Mouse (Mus musculus) embryonic facial prominence, embryonic 11.5 days (tissue): Measurements from ENCODE around the gene Sntb2. TPM values are rescaled to one million over a fixed set of nuclear protein-coding genes. Genes with fewer than 3 reads are reported as not detected.
"Not testable (repeated sequence)": the region's sequence is repeated elsewhere in the genome, so short reads cannot be mapped to it uniquely, and the experiment has no call there.

Experiments
- ATAC-seq: fragments of 200-750 bp; cut with Nextera tagmentation; replicated peaks from 2 replicates; pipeline ENCODE4 v1.8.0; 2017; ENCODE audit warnings: low read depth; ENCODE audit not compliant: insufficient number of reproducible peaks, low FRiP score, low TSS enrichment
- DNase-seq: peaks from one replicate; pipeline ENCODE4 v3.0.0-alpha.2; 2015; ENCODE audit warnings: low spot score
- H3K27ac ChIP-seq: fragments of 300-500 bp; sonication (generic); replicated peaks from 2 replicates; pipeline ENCODE4 v1.5.1; 2014; ENCODE audit warnings: mild to moderate bottlenecking, low read depth, low read length, control low read depth
- H3K27me3 ChIP-seq: fragments of 300-500 bp; sonication (generic); 2 replicates; pipeline ENCODE4 v1.6.1; 2014; ENCODE audit warnings: mild to moderate bottlenecking, low read length, moderate library complexity, mixed read lengths; ENCODE audit not compliant: control insufficient read depth, insufficient read depth
- H3K36me3 ChIP-seq: fragments of 300-500 bp; sonication (generic); replicated peaks from 2 replicates; pipeline ENCODE4 v1.6.1; 2014; ENCODE audit warnings: low read depth, mild to moderate bottlenecking, low read length, moderate library complexity, mixed read lengths; ENCODE audit not compliant: control insufficient read depth, insufficient read depth
- H3K4me1 ChIP-seq: fragments of 300-500 bp; sonication (generic); 2 replicates; pipeline ENCODE4 v1.6.1; 2014; ENCODE audit warnings: low read length, mixed read lengths; ENCODE audit not compliant: control insufficient read depth, insufficient read depth
- H3K4me2 ChIP-seq: fragments of 300-500 bp; sonication (generic); 2 replicates; pipeline ENCODE4 v1.6.1; 2014; ENCODE audit warnings: low read depth, mild to moderate bottlenecking, control low read depth, low read length, moderate library complexity
- H3K4me3 ChIP-seq: fragments of 300-500 bp; sonication (generic); 2 replicates; pipeline ENCODE4 v1.5.1; 2014; ENCODE audit warnings: low read depth, low read length, control low read depth
- H3K9ac ChIP-seq: fragments of 300-500 bp; sonication (generic); replicated peaks from 2 replicates; pipeline ENCODE4 v1.6.1; 2014; ENCODE audit warnings: mild to moderate bottlenecking, control low read depth, low read length
- H3K9me3 ChIP-seq: fragments of 300-500 bp; sonication (generic); replicated peaks from 2 replicates; pipeline ENCODE4 v1.6.1; 2016; ENCODE audit warnings: mild to moderate bottlenecking, low read length, inconsistent platforms, mixed read lengths; ENCODE audit not compliant: control insufficient read depth
- WGBS: fragments of 180-500 bp; shearing (Covaris S2); extraction: QIAGEN DNeasy Blood & Tissue Kit; methylation state at CpG from one replicate; pipeline ENCODE4 v1.1.7; 2014; 5-methylcytosine and 5-hydroxymethylcytosine counted together
- polyA plus RNA-seq: library from polyadenylated mRNA; unstranded; fragments of >200 nt; fragmentation: Nextera tagmentation; extraction: Ambion mirVana; gene quantifications from 2 replicates; pipeline ENCODE4 v1.2.1, GENCODE M21; 2014

The Sntb2 gene
- polyA plus RNA-seq, 1 experiment from 2014 or later = 7.4 TPM

GRCm38 (mm10) chr8:106964573-106964972 is 29.0 kb downstream of the Sntb2 start:
- Histone ChIP-seq H3K36me3 (no peaks in the 10 kb centered on the region), H3K27ac (no peak overlapping the region), H3K4me1 (no peaks in the 10 kb centered on the region), H3K27me3 (no peaks in the 10 kb centered on the region), H3K4me2 (no peak overlapping the region), H3K4me3 (no peak overlapping the region), H3K9ac (no peak overlapping the region), H3K9me3 (no peaks in the 10 kb centered on the region)
- DNase-seq = no peak
- no peak for ATAC-seq
- WGBS = 55% methylated on average over 4 of the region's 4 CpGs

GRCm38 (mm10) chr8:106969964-106970363 is 34.4 kb downstream of the Sntb2 start:
- Histone ChIP-seq H3K27ac (no peak overlapping the region), H3K9me3 (no peaks in the 10 kb centered on the region), H3K27me3 (no peaks in the 10 kb centered on the region), H3K4me2 (no peak overlapping the region), H3K4me1 (no peaks in the 10 kb centered on the region), H3K9ac (no peak overlapping the region), H3K4me3 (no peak overlapping the region), H3K36me3 (no peaks in the 10 kb centered on the region)
- DNase-seq (no peak), ATAC-seq (no peak)
- WGBS = 85% methylated on average over 3 of the region's 3 CpGs

GRCm38 (mm10) chr8:106971916-106972315 is 36.4 kb downstream of the Sntb2 start:
- H3K27ac ChIP-seq = no peak overlapping the region
- no peaks in the 10 kb centered on the region for H3K9me3 ChIP-seq
- no peaks in the 10 kb centered on the region for H3K27me3 ChIP-seq
- H3K9ac ChIP-seq = no peak overlapping the region
- H3K36me3 ChIP-seq = no peaks in the 10 kb centered on the region
- WGBS = 66% methylated on average over 5 of the region's 5 CpGs
- ATAC-seq = no peak
- H3K4me3 ChIP-seq = no peak overlapping the region
- no peaks in the 10 kb centered on the region for H3K4me1 ChIP-seq
- DNase-seq = no peak
- H3K4me2 ChIP-seq = no peak overlapping the region

GRCm38 (mm10) chr8:106972538-106973264 is 37.2 kb downstream of the Sntb2 start:
- Histone ChIP-seq H3K27me3 (no peaks in the 10 kb centered on the region), H3K27ac (no peak overlapping the region), H3K4me3 (no peak overlapping the region), H3K4me2 (no peak overlapping the region), H3K36me3 (no peaks in the 10 kb centered on the region), H3K9me3 (no peaks in the 10 kb centered on the region), H3K9ac (no peak overlapping the region), H3K4me1 (no peaks in the 10 kb centered on the region)
- DNase-seq = no peak
- WGBS = 90% methylated on average over 6 of the region's 6 CpGs
- no peak for ATAC-seq

- not testable (repeated sequence) for H3K4me2 ChIP-seq, DNase-seq, H3K36me3 ChIP-seq, H3K4me1 ChIP-seq, H3K9ac ChIP-seq, ATAC-seq, H3K4me3 ChIP-seq, H3K27ac ChIP-seq, H3K9me3 ChIP-seq, H3K27me3 ChIP-seq
- WGBS = 94% methylated on average over 2 of the region's 3 CpGs
Observed at GRCm38 (mm10) chr8:106973526-106973925, 38.0 kb downstream of the Sntb2 start.

GRCm38 (mm10) chr8:106974754-106975153 is 39.2 kb downstream of the Sntb2 start:
- Histone ChIP-seq H3K27ac (no peak overlapping the region), H3K9ac (no peak overlapping the region), H3K4me1 (no peaks in the 10 kb centered on the region), H3K4me2 (no peak overlapping the region), H3K27me3 (no peaks in the 10 kb centered on the region), H3K9me3 (no peaks in the 10 kb centered on the region), H3K4me3 (no peak overlapping the region), H3K36me3 (no peaks in the 10 kb centered on the region)
- ATAC-seq = no peak
- DNase-seq = no peak
- 75% methylated on average over 7 of the region's 7 CpGs for WGBS

GRCm38 (mm10) chr8:106975764-106976163 is 40.2 kb downstream of the Sntb2 start:
- Histone ChIP-seq H3K9ac (no peak overlapping the region), H3K4me3 (no peak overlapping the region), H3K4me2 (no peak overlapping the region), H3K4me1 (no peaks in the 10 kb centered on the region), H3K27me3 (no peaks in the 10 kb centered on the region), H3K27ac (no peak overlapping the region), H3K36me3 (no peaks in the 10 kb centered on the region), H3K9me3 (no peaks in the 10 kb centered on the region)
- WGBS = 90% methylated on average over 2 of the region's 2 CpGs
- no peak for ATAC-seq
- no peak for DNase-seq

GRCm38 (mm10) chr8:106976436-106976835 is 40.9 kb downstream of the Sntb2 start:
- Histone ChIP-seq H3K9ac (no peak overlapping the region), H3K27ac (no peak overlapping the region), H3K4me1 (no peaks in the 10 kb centered on the region), H3K4me2 (no peak overlapping the region), H3K4me3 (no peak overlapping the region), H3K27me3 (no peaks in the 10 kb centered on the region), H3K9me3 (no peaks in the 10 kb centered on the region), H3K36me3 (no peaks in the 10 kb centered on the region)
- WGBS = 77% methylated on average over 4 of the region's 4 CpGs
- DNase-seq = no peak
- no peak for ATAC-seq
